Mouse (Mus musculus): ENCODE results near the gene Rab3il1.

DNA sequence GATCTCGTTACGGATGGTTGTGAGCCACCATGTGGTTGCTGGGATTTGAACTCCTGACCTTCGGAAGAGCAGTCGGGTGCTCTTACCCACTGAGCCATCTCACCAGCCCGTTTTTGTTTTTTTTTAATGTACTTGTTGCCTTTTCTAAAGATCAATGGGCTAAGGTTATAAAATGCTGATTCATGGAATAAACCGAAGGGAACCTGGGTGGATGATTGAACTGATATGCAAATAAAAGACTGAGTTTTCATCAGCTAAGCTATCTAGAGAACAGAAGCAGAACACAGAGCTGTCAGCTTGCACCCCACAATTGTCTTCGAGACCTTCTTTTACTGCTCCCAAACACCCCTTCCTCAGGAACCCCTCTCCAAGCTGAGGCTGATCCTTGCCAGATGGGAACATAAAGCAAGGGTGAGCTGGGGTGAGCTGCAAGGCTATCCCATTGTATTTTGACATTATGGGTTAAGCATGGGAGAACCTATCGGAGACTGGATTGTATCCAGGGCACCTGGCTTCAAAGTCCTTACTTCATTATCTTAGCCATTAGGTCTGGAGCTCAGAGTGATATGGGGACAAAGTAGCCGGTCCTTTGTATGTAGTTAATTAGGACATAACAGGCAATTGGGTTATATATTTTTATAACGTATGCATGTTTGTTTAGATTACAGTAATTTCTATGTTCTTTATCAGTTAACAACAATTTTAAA is 33.2 kb upstream of the Rab3il1 start:
- TF ChIP-seq CTCF (IDR thresholded peaks at IDR 0.05) (no peak), EP300 (IDR thresholded peaks at IDR 0.05) (no peak)

Measured in lung, postnatal 0 days (tissue).